Mouse (Mus musculus) right cerebral cortex, adult 18-20 months (tissue): Measurements from ENCODE around the gene H2-T22.
"Not testable (repeated sequence)": the region's sequence is repeated elsewhere in the genome, so short reads cannot be mapped to it uniquely, and the experiment has no call there.

Source experiments
- DNase-seq: peaks from one replicate; pipeline ENCODE4 v3.0.0; 2022; ENCODE audit warnings: mixed read lengths

H2-T22 gene

DNA sequence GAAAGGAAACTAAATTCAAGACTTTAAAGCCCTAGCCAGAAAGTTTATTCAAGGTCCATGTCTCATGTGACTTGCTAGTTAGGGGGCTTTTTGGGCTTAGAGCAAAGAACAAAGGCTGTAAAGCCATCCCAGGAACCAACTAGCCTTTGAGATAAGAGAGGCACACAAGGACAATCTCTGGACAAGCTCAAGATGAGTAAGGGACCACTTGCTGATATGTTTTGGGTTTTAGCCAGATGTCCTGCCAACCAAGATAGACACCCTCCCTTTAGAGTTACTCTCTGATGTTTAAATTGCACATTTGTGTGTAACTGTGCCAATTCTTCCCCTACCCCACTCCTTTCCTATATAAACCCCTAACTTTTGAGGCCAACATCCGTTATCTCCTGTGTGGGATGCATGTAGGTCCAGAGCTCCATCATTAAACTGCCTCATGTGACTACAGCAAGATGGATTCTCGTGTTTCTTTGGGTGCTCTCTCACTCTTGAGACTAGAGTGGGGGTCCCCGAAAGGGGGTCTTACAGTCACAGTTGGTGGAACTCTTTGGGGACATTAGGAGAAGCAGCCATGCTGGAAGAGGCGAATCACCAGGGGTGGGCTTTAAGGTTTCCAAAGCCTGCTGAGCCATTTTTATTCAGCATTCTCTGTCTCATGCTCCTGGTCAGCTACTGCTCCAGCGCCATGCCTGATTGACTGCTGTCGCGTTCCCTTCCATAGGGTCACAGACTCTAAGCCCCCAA is 13.5 kb downstream of the H2-T22 start:
- DNase-seq: no peak

DNA sequence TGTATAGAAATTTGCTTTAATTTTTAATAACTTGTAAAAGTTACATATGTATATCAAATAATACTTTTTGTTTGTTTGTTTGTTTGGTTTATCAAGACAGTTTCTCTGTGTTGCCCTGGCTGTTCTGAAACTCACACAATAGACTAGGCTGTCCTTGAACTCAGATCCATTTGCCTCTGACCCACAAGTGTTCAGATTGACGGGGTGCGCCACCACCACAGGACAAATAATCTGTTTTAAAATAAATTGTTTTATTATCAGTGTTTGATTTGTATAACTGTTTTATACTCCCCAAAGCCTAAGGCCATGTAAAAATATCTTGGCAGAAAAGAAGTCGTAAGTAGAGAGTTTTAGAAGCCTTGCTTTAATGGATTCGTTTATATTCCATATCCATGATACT is 14.9 kb downstream of the H2-T22 start:
- no peak for DNase-seq

GRCm38 (mm10) chr17:36025901-36026300 is 16.6 kb downstream of the H2-T22 start:
- DNase-seq: no peak

GRCm38 (mm10) chr17:36025197-36025596 is 17.4 kb downstream of the H2-T22 start:
- DNase-seq: no peak

DNA sequence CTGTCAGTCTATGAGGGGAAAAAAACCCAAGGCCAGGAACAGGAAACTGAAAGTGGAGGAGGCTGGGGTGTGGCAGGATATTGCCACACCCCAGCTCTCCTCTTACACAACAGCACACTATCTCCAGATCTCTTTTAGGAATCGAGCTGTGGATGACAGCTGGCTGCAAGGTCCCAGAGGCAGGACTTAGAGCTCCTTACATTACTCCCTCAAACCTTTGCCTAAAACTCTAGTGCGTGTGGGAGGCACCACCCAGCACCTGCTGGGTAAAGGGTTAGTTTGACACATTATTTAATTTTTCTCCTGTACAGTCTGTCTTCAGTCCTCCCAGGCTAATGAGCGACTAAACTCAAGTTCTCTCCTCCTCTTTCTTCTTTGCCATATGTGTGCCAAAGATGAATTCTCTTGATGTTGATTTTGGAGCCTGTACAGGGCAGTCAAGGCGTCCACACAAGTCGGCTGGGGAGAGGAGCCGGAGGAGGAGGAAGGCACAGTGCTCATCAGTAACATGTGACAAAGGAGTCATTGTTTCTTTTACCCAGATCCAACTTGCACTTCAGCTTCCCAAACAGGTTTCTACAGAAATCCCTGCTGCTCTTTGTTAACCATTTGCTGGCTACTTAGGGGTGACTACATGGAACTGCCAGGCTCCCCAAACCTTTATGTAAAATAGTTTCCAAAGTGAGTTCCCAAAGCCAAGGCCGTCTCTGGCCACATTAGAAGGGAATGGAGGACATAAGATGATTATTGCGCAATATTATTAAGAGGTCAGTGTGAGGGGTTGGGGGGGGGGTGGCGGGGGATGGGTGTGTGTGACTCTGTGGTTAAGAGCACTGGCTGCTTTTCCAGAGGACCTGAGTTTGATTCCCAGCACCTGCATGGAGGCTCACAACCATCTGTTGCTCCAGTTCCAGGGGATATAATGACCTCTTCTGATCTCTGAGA is 18.6 kb downstream of the H2-T22 start:
- DNase-seq: peak; percentile 46

DNA sequence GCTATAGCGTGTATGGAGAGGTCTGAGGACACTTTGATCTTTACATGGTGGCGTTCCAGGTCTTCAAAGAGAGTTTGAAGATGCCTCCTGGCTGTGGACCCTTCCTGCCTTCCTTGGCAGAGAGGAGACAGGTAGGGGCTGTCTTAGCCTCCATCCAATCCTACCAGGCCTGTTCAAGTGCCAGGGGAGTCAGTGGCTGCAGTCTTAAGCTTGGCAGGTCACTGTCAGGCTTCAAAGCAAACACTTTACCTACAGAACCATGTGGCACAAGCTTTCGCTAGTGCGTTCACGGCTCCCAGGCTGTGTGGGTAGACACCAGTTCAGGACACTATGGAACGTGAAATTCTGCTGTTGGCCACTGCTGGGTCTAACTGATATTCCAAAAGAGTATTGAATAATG is 19.6 kb downstream of the H2-T22 start:
- DNase-seq: no peak

DNA sequence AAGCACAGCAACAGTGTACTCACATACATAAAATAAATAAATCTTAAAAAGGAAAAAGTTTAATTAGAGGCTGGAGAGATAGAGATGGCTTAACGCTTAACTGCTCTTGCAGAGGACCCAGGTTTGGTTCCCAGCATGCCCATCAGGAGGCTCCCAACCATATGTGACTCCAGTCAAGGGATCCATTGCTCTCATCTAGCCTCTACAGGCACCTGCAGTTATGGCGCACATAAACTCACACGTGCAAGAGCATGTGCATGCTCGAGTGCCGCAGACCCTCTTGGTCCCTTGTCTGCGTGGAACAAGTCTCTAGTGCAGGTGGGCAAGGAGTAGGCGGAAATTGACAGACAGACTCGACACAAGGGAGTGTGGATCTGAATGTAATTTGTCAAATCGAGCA is 20.4 kb downstream of the H2-T22 start:
- DNase-seq: no peak

DNA sequence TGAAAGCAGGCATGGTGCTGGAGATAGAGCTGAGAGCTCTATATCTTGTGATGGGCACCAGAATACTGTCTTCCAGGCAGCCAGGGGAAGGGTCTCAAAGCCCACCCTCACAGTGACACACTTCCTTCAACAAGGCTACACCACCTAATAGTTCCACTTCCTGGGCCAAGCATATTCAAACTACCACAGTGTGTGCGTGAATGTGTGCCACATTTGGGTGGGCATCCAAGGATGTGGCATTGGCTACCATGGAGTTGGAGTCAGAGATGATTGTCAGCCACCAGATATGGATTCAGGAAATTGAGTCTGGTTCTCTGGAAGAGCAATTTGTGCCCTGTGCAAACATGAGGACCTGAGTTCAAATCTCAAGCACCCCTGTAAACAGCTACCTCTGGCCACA is 21.2 kb downstream of the H2-T22 start:
- no peak for DNase-seq

DNA sequence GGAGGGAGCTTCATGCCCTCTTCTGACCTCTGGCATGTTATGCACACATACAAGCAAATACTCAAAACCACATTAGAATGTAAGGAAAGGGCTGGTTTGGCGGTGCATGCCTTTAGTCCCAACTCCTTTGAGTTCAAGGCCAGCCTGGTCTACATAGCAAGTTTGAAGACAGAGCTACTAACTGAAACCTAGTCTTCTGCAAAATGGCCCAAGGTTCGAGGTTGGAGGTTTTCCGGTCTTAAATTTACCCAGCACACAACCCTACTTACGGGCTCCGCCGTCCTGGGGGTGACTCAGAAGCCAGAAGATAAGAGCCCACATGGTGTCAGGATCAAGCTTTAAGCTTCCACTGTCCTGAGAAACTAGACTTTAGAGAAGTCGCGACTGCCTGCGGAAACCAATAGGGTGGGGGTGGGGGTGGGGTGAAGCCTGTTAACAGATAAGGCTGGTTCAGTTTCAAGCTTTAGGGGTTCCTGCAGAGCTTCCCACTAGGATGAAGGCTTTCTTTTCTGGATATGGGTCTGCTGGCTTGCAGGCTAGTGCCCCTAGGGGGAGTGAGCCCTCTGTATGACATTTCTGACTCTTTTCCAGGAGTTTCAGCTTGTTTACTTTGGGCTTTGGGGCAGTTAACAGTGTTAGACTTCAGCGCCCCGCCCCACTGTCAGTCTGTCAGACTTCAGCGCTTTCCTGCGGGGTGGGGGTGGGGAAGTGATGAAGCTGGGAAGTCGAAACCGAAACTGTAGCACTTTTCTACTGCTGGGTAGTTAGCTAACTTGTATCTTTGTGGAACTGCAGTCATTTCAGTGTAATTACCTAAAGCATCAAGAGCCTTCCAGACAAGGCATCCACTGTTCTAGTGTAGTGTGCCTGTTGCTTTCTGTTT is 22.1 kb downstream of the H2-T22 start, which contains the start of gene H2-T24:
Gene H2-T24 (minus strand): TSS at position 370 of the 883 bp plus-strand sequence.
- no peak for DNase-seq

- no peak for DNase-seq
Measured at GRCm38 (mm10) chr17:36019519-36019918, 23.0 kb downstream of the H2-T22 start.

DNA sequence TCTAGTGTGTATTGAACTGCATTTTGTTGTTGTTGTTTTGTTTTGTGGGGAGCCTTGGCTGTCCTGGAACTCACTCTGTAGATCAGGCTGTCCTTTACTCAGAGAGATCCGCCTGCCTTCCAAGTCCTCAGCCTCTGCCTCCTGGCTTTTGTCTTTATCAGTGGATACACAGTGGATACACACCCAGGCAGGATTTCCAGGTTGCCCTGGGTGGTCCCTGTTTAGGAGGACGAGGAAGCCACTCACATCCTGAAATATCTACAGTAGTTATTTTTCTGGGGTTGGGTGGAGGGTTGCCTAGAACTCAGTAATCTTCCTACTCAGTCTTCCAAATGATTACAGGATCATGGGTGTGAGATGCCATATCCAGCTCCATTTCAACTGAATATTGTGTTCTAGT is 23.6 kb downstream of the H2-T22 start:
- no peak for DNase-seq

- no peak for DNase-seq
Measured at GRCm38 (mm10) chr17:36017046-36017445, 25.5 kb downstream of the H2-T22 start.

DNA sequence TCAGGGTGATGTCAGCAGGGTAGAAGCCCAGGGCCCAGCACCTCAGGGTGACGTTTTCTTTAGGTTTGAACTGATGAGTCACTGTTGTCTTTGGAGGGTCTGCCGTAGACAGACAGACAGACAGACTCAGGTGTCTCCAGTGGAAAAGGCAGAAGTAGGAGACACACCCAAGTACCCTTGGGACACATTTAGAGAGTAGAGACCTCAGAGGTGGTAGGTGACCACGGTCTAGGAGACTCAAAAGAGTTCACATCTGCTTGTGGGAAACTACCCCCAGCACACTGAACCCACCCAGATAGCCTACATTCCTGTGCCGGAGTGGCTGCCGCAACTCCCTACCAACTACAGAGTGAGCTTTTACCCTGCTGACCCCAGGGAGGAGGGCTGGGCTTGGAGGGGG is 27.6 kb downstream of the H2-T22 start:
- DNase-seq: no peak

DNA sequence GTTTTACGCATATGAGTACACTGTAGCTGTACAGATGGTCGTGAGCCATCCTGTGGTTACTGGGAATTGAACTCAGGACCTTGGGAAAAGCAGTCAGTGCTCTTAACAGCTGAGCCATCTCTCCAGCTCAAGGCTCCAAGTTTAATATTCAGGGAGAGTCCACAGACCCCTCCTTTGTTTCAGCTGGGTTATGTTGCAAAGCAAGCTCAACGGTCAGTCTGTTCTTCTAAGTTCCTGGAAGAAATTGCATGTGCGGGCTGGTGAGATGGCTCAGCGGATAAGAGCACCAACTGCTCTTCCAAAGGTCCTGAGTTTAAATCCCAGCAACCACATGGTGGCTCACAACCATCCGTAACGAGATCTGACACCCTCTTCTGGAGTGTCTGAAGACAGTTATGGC is 38.1 kb downstream of the H2-T22 start:
- DNase-seq: not testable (repeated sequence)

DNA sequence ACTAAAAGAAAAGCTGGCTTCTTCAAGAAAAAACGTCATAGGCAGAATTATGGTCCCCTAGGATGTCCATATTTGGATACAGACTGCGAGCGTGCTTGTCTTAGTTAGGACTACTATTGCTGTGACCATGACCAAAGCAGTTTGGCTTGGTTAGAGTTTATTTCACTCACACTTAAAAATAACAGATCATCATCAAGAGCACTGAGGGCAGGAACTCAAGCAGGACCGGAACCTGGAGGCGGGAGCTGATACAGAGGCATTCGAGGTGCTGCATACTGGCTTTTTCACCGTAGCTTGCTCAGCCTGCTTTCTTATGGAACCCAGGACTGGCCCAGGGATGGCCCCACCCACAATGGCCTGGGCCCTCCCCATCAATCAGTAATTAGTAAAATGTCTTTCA is 39.2 kb downstream of the H2-T22 start:
- DNase-seq: no peak

DNA sequence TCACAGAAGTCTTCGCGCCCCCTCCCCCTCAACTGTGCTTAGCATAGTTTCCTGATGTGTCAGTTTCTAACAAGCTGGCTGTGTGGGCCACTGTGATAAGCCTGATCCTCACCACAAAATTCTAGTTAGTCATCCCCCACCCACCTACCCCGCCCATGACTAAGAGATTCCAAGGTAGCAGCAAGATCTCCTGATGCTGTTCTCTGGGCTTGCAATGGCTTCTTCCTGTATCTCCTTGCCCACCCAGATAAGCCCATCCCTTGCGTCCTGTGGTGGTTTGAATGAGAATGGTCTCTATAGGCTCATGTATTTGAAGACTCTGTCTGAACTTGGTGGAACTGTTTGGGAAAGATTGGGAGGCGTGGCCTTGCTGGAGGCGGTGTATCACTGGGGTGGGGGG is 40.6 kb downstream of the H2-T22 start:
- DNase-seq: peak; percentile 70

DNA sequence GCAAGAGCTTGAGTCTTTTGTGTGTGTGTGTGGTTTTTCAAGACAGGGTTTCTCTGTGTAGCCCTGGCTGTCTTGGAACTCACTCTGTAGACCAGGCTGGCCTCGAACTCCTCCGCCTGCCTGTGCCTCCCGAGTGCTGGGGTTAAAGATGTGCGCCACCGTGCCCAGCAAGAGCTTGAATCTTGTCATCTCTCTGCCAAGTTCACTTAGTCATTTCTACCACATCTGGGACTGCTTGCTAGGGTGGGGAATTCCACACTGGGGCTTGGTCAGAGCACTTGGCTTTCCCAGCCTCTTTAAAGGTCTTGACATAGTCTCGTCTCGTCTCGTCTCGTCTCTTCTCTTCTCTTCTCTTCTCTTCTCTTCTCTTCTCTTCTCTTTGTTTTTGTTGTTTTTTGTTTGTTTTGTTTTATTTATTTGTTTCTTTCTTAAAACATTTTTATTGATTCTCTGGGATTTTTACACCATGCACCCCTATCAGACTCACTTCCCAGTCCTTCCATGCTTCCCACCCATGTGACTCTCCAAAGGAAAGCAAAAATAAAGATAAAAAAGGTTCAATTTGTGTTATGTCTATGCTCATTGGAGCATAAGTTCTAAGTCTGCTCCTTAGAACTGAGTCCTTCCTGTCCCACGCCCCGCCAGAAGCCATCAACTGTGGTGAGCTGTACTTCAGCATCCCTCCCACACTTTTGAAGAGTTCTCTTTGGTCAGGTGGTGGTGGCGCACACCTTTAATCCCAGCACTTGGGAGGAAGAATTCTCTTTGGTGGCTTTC is 41.2 kb downstream of the H2-T22 start:
- peak; percentile 57 for DNase-seq

GRCm38 (mm10) chr17:36000349-36000748 is 42.2 kb downstream of the H2-T22 start:
- DNase-seq: no peak

DNA sequence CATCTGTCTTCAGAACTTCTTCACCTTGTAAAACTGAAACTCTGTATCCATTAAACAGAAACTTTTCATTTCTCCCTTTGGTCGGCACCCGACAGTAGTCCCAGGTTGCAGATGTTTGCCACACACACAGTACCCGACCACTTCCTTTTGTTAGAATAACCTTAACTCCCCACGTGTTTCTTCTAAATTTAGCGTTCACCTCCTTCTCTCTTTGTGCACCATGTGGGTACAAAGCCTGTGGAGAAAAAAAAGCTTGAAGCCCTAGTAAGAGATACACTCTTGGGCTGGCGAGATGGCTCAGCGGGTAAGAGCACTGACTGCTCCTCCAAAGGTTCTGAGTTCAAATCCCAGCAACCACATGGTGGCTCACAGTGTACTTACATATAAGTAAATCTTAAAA is 43.2 kb downstream of the H2-T22 start:
- no peak for DNase-seq

DNA sequence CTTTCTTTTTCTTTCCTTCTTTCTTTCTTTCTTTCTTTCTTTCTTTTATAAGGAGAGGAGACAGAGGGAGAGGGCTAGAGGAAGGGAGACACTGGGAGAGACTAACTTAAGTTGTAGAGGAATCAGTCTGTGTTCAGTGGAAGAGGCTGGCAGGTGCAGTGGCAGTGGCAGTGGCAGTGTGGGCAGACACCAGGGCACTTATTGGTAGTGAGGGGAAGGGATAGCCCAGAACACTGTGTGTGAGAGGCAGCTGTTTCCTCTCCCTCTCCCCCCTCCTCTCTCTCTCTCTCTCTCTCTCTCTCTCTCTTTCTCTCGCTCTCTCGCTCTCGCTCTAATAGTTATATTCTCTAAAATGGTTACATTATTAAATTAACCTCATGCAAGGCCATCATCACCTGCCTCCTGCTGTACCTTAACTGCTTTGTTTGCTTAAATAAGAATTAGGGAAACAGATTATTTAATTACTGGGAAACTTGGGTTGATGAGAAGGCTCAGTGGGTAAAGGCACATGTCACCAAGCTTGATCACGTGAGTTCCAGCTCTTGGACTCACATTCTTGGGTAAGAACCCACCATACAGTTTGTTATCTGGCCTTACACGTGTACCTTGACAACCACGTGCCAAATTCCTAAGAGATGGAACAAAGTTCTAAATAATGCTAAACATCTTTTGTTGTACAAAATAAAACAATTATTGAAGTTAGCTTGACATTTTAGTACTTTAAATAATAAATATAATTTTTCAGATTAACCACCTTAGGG is 43.8 kb downstream of the H2-T22 start:
- DNase-seq: no peak
